Mouse (Mus musculus) adrenal gland, postnatal 10 days (tissue): ENCODE results near the gene Gm3233. TPM values are rescaled to one million over a fixed set of nuclear protein-coding genes. Genes with fewer than 3 reads are reported as not detected.
"Not testable (repeated sequence)": the region's sequence is repeated elsewhere in the genome, so short reads cannot be mapped to it uniquely, and the experiment has no call there.

Experiments used
- DNase-seq: peaks from one replicate; pipeline ENCODE4 v3.0.0; 2021; ENCODE audit warnings: mixed read lengths
- total RNA-seq, 2 experiments: library from RNA; stranded (reverse); gene quantifications; 2 replicates each; pipeline ENCODE4 v1.2.3; 2021

The Gm3233 gene
- total RNA-seq, 2 experiments from 2014 or later = not detected

- DNase-seq = no peak
These were observed 31.2 kb downstream of the Gm3233 start for GRCm38 (mm10) chr10:77728280-77728679.

- DNase-seq = no peak
These were observed 33.3 kb downstream of the Gm3233 start, which contains the start of gene Gm10100 for GRCm38 (mm10) chr10:77726186-77726585. Gene Gm10100, plus strand, starts transcription at chr10:77726486.

- DNase-seq = no peak
These were observed 34.6 kb downstream of the Gm3233 start for GRCm38 (mm10) chr10:77724855-77725254.

- not testable (repeated sequence) for DNase-seq
These were observed 39.2 kb downstream of the Gm3233 start, which contains the start of gene Krtap12-1 for GRCm38 (mm10) chr10:77720299-77720698. Gene Krtap12-1, plus strand, starts transcription at chr10:77720599.

GRCm38 (mm10) chr10:77715507-77715906 is 44.0 kb downstream of the Gm3233 start, which contains the start of gene Gm10142:
Gene Gm10142, plus strand, starts transcription at chr10:77715807.
- DNase-seq = no peak

- no peak for DNase-seq
These were observed 45.7 kb downstream of the Gm3233 start for GRCm38 (mm10) chr10:77713734-77714133.

GRCm38 (mm10) chr10:77711157-77711556 is 48.3 kb downstream of the Gm3233 start, which contains the start of gene Gm10024:
Gene Gm10024, plus strand, starts transcription at chr10:77711457.
- not testable (repeated sequence) for DNase-seq

GRCm38 (mm10) chr10:77709831-77710230 is 49.7 kb downstream of the Gm3233 start:
- DNase-seq = no peak

Other genes with a start within 250 kb of the Gm3233 start
- gene Fam207a, start 243.9 kb downstream of the Gm3233 start, total RNA-seq = 10 to 100 TPM; 17.6 to 19.4 TPM
- 1 to 10 TPM; 8.1 to 9.2 TPM for gene Itgb2, start 229.4 kb downstream of the Gm3233 start, total RNA-seq
- gene Pttg1ip, start 178.0 kb downstream of the Gm3233 start, total RNA-seq = 100 to 1,000 TPM; 160 to 178 TPM
- gene Sumo3, start 153.6 kb downstream of the Gm3233 start, total RNA-seq = 100 to 1,000 TPM; 119 to 125 TPM
- gene Gm49325, start 153.5 kb downstream of the Gm3233 start, total RNA-seq = 10 to 100 TPM; 22.3 to 30.4 TPM
- 10 to 100 TPM; 44.4 to 46.1 TPM for gene Ube2g2, start 137.4 kb downstream of the Gm3233 start, total RNA-seq
- under 1 TPM; 0.27 to 0.64 TPM for gene Tspear, start 73.1 kb downstream of the Gm3233 start, total RNA-seq
- gene Gm19402, start 68.9 kb downstream of the Gm3233 start, total RNA-seq = not detected
- gene Gm9508, start 62.4 kb downstream of the Gm3233 start, total RNA-seq = not detected
- gene Gm10272, start 53.1 kb downstream of the Gm3233 start, total RNA-seq = not detected
- gene Gm10024, start 48.2 kb downstream of the Gm3233 start, total RNA-seq = not detected
- not detected for gene Gm10142, start 43.9 kb downstream of the Gm3233 start, total RNA-seq
- not detected for gene Krtap12-1, start 39.1 kb downstream of the Gm3233 start, total RNA-seq
- gene Gm10100, start 33.2 kb downstream of the Gm3233 start, total RNA-seq = not detected
- gene Gm18596, start 17.0 kb downstream of the Gm3233 start, total RNA-seq = not detected
- not detected for gene Gm9736, start 8.3 kb downstream of the Gm3233 start, total RNA-seq
- not detected for gene Gm3238, start 11.6 kb upstream of the Gm3233 start, total RNA-seq
- not detected for gene Gm7138, start 17.3 kb upstream of the Gm3233 start, total RNA-seq
- not detected for gene Gm3250, start 22.9 kb upstream of the Gm3233 start, total RNA-seq
- gene Gm7137, start 28.5 kb upstream of the Gm3233 start, total RNA-seq = not detected
- not detected for gene Gm9639, start 35.4 kb upstream of the Gm3233 start, total RNA-seq
- gene Gm19668, start 39.5 kb upstream of the Gm3233 start, total RNA-seq = not detected
- gene Gm9507, start 52.2 kb upstream of the Gm3233 start, total RNA-seq = not detected
- not detected for gene Gm2696, start 55.0 kb upstream of the Gm3233 start, total RNA-seq
- gene Krtap10-4, start 67.4 kb upstream of the Gm3233 start, total RNA-seq = not detected
- not detected for gene Krtap10-10, start 76.3 kb upstream of the Gm3233 start, total RNA-seq
- gene Gm36176, start 87.1 kb upstream of the Gm3233 start, total RNA-seq = not detected
- not detected for gene Gm10318, start 93.2 kb upstream of the Gm3233 start, total RNA-seq
- not detected for gene Gm3285, start 102.3 kb upstream of the Gm3233 start, total RNA-seq
- gene Lrrc3, start 142.9 kb upstream of the Gm3233 start, total RNA-seq = 10 to 100 TPM; 12.1 to 16.7 TPM
- 1 to 10 TPM; 2.3 to 2.8 TPM for gene Trpm2, start 210.9 kb upstream of the Gm3233 start, total RNA-seq
- 10 to 100 TPM; 15.7 to 21.4 TPM for gene 1810043G02Rik, start 218.8 kb upstream of the Gm3233 start, total RNA-seq